Mouse (Mus musculus) cerebellum, postnatal 10 days (tissue): ENCODE data around the gene Zfp629.

Source experiments
- DNase-seq, 2 experiments: peaks; one replicate each; pipeline ENCODE4 v3.0.0; 2021; ENCODE audit warnings: mixed read lengths in 2 of 2

Gene Zfp629

GRCm38 (mm10) chr7:127561340-127561858, 54.2 kb downstream of the Zfp629 start, which contains the start of gene Tmem265:
Gene Tmem265 (plus strand): TSS chr7:127561390.
- peak; percentile 39 to 46 for DNase-seq

- DNase-seq: no peak
These were observed 55.0 kb downstream of the Zfp629 start for GRCm38 (mm10) chr7:127560580-127560979.
